Mouse (Mus musculus): ENCODE results near the gene Kcnh4.

- TF ChIP-seq CTCF (conservative IDR thresholded peaks at IDR 0.05; ENCODE audit: low read length) (no peak), NANOG (IDR thresholded peaks at IDR 0.05; ENCODE audit: borderline replicate concordance, low read length) (no peak), POU5F1 (IDR thresholded peaks at IDR 0.05; ENCODE audit: borderline replicate concordance, low read length) (no peak)
Measured at GRCm38 (mm10) chr11:100756476-100756875, 3.3 kb downstream of the Kcnh4 start.
